Mouse (Mus musculus): ENCODE data around the gene Wnt5b. TPM values are rescaled to one million over a fixed set of nuclear protein-coding genes. Genes with fewer than 3 reads are reported as not detected.

Wnt5b gene
- polyA plus RNA-seq, 1 experiment from 2014 or later: 7.3 TPM

DNA sequence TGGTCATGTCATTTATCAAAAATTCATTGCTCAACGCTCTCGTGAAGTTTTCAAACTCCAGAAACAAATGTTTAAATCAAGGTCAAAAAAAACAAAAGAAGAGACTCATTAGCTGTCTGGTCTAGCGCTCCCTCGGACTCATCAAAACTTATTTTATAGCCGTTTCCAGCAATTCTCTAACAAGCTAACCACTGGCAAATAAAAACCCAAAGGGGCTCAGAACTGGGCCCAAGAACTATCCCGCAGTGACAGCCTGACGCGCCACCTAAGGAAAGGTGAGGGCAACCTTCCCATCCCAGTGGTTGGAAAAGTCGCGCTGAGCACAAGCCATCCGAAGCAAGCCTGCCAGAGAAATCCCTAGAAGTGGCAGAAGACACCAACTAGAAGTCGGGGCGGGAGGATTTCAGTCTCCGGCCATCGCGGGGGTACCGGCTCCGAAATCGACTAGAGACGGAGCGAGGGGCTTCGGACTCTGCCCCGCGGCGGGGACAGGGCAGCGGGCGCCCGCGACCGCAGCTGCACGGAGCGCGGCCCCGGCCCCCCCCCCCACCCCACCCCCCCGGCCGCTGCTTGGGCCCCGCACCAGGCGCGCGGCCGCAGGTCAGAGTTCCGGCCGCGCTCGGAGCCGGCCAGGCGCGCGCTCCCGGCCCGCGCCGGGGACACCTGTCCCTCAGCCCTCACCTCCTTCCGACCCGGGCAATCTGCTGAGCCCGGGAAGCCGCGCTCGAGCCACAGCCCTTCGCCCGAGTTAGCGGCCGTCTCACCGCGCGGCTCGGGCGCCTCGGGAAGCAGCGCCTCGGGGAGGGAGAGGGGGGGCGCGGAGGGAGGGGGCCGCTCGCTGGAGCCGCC, 156.1 kb downstream of the Wnt5b start:
- peaks cover 11% of the 10 kb centered on the region; the same call in 1 of the 2 replicates for H3K4me1 ChIP-seq (replicated peaks)
- no peaks in the 10 kb centered on the region for H3K36me3 ChIP-seq
- peak overlapping the region; percentile 79 for H3K4me3 ChIP-seq (replicated peaks)
- under 1% methylated on average over 57 of the region's 76 CpGs for WGBS
- peak overlapping the region; percentile 89 for H3K27ac ChIP-seq
- peak overlapping the region; percentile 73 for H3K9ac ChIP-seq
- no peaks in the 10 kb centered on the region for H3K27me3 ChIP-seq (replicated peaks)
- peak overlapping the region; percentile 67 for H3K4me2 ChIP-seq (replicated peaks)
- peak; percentile 86 for ATAC-seq
- H3K9me3 ChIP-seq: no peaks in the 10 kb centered on the region

DNA sequence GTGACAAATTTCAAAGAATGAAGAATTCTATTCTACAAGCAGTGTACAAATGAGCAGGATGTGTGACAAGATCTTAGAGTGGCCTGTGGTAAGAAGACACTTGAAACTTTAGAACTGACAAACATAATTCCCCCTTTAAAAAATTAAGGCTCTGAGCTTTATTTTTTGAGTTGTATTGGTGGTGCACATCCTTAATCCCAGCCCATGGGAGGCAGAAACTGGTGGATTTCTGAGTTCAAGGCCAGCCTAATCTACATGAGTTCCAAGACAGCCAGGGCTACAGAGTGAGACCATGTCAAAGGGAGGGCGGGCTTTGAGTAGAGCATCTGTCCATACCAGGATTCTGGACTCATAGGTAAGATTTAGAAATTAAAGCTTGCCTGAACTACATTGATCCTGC, 157.3 kb downstream of the Wnt5b start:
- peak overlapping the region; percentile 29 for H3K9ac ChIP-seq
- no peaks in the 10 kb centered on the region for H3K27me3 ChIP-seq (replicated peaks)
- H3K36me3 ChIP-seq: no peaks in the 10 kb centered on the region
- H3K27ac ChIP-seq: no peak overlapping the region
- no peaks in the 10 kb centered on the region for H3K9me3 ChIP-seq
- H3K4me3 ChIP-seq (replicated peaks): peak overlapping the region; percentile 79
- peak overlapping the region; percentile 67 for H3K4me2 ChIP-seq (replicated peaks)
- no peak for ATAC-seq
- H3K4me1 ChIP-seq (replicated peaks): peaks cover 11% of the 10 kb centered on the region; the same call in 1 of the 2 replicates
- WGBS: 88% methylated on average over 1 of the region's 1 CpGs

DNA sequence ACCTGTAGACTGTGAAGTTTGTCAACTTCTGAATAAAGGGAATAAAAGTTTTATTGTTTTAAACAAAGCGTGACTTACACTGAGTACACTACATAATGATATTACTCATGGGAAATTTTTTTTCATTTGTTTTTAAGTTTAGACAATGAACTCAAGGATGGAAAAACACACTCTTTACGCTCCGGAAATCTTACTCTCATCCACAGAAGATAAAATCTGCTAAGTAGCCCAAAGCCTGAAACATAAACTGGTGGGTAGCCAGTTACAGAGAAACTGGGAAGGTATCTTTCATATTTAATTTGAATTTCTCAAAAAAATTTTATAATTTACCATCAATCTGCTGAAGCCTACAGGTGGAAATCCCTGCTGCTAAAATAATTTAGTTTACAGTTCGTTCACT, 157.7 kb downstream of the Wnt5b start:
- 80% methylated on average over 4 of the region's 4 CpGs for WGBS
- peak overlapping the region; percentile 67 for H3K4me2 ChIP-seq (replicated peaks)

DNA sequence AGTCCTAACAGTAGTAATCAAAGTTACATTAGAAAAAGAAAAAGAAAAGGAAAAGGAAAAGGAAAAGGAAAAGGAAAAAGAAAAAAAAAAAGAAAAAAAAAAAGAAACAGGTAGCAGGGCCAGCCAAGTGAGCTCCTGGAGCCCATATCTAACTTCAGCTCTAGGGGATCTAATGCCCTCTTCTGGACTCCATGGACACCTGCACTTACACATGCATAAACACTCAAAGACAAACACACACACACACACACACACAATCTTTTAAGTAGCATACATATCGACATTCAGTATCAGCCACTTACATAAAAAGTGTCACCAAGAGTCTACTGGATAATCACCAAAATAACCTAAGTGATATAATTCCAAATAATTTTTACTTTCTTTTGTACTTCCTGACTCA, 158.5 kb downstream of the Wnt5b start:
- ATAC-seq: no peak
- H3K9me3 ChIP-seq: no peaks in the 10 kb centered on the region
- H3K36me3 ChIP-seq: no peaks in the 10 kb centered on the region
- 81% methylated on average over 1 of the region's 1 CpGs for WGBS
- H3K27me3 ChIP-seq (replicated peaks): no peaks in the 10 kb centered on the region
- no peak overlapping the region for H3K9ac ChIP-seq
- H3K4me3 ChIP-seq (replicated peaks): no peak overlapping the region
- no peak overlapping the region for H3K4me2 ChIP-seq (replicated peaks)
- peaks cover 11% of the 10 kb centered on the region; the same call in 1 of the 2 replicates for H3K4me1 ChIP-seq (replicated peaks)
- no peak overlapping the region for H3K27ac ChIP-seq

More for the DNA sequence above, 157.7 kb downstream of the Wnt5b start:
- Histone ChIP-seq H3K9me3 (no peaks in the 10 kb centered on the region), H3K4me3 (replicated peaks) (no peak overlapping the region), H3K27ac (no peak overlapping the region), H3K9ac (no peak overlapping the region), H3K27me3 (replicated peaks) (no peaks in the 10 kb centered on the region), H3K4me1 (replicated peaks) (peaks cover 11% of the 10 kb centered on the region; the same call in 1 of the 2 replicates), H3K36me3 (no peaks in the 10 kb centered on the region)
- ATAC-seq: no peak

Other genes with a start within 250 kb of the Wnt5b start
- gene Lrtm2, start 213.6 kb downstream of the Wnt5b start, polyA plus RNA-seq (2015; fragmentation: Nextera tagmentation; extraction: Ambion mirVana): 0.29 and 0.49 TPM in 2 replicates
- 101 and 111 TPM in 2 replicates for gene Adipor2, start 126.6 kb downstream of the Wnt5b start, polyA plus RNA-seq (2015; fragmentation: Nextera tagmentation; extraction: Ambion mirVana)
- gene Fbxl14, start 64.7 kb downstream of the Wnt5b start, polyA plus RNA-seq (2015; fragmentation: Nextera tagmentation; extraction: Ambion mirVana): 4.6 and 4.7 TPM in 2 replicates

All from intestine, embryonic 15.5 days (tissue).